ENCODE assay signal across 8 mouse cellular contexts in the genomic region with DNA sequence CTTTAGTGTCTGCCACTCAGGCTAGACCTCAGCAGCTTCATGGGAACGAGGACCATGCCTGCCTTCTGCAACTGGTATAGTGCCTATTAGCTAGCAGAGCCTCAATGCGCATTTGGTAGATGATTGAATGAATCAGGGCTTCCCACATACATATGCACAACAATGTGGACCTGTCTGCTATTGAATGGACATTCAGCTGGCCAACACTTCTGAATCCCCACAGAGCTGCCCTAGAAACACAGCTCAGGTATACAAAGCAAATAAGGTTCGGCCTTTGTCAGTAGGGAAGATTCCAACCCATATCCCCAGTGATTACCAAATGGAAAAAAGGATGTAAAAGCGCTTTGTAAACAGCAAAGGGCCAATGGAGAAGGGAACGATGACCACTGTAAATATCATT. TPM values are rescaled to one million over a fixed set of nuclear protein-coding genes. Genes with fewer than 3 reads are reported as not detected.
DNase-seq lines count a peak whose midpoint lies in the region; ATAC-seq and TF ChIP-seq lines count a peak whose summit lies in the region.

No protein-coding gene starts in this region.

- no peak for DNase-seq in heart, postnatal 0 days (ENCODE audit: low spot score)
- DNase-seq in heart, adult 18-20 months: no peak
- DNase-seq in MEL (ENCODE audit: low read depth, low spot score): peak; percentile 15
- no peak for DNase-seq in adrenal gland, postnatal 4 days (ENCODE audit: low spot score in 2 of 2)
- no peak for DNase-seq in adrenal gland, postnatal 10 days
- no peak for DNase-seq in left cerebral cortex, adult 11 months (ENCODE audit: low spot score)

- ATAC-seq in heart, postnatal 0 days (ENCODE audit: insufficient read depth, low read depth): no peak
- ATAC-seq in embryonic facial prominence, embryonic 15.5 days (ENCODE audit: insufficient number of reproducible peaks, low FRiP score, low TSS enrichment, low read depth): no peak
- ATAC-seq in liver, embryonic 12.5 days: no peak

- 0 out of 2 replicates have a peak, but pooled peaks cover 5% of the 10 kb centered on the region for H3K4me1 ChIP-seq in heart, postnatal 0 days (ENCODE audit: control insufficient read depth, insufficient read depth)
- H3K4me1 ChIP-seq in MEL (ENCODE audit: control insufficient read depth in 1 of 2, insufficient read depth in 2 of 2, low read length in 2 of 2): peaks cover 17 to 27% of the 10 kb centered on the region in 2 experiments; a peak in 3 of 4 replicates
- peaks cover 9% of the 10 kb centered on the region; the same call in 1 of the 2 replicates for H3K4me1 ChIP-seq in embryonic facial prominence, embryonic 15.5 days
- peaks cover 19% of the 10 kb centered on the region for H3K4me1 ChIP-seq in liver, embryonic 12.5 days

- H3K27ac ChIP-seq in heart, postnatal 0 days (ENCODE audit: low read depth): no peak overlapping the region
- H3K27ac ChIP-seq in MEL (ENCODE audit: control insufficient read depth, low read depth, low read length): no peak overlapping the region
- H3K27ac ChIP-seq in embryonic facial prominence, embryonic 15.5 days (replicated peaks): no peak overlapping the region
- H3K27ac ChIP-seq in liver, embryonic 12.5 days: no peak overlapping the region

- no peaks in the 10 kb centered on the region for H3K79me2 ChIP-seq in MEL (ENCODE audit: control insufficient read depth, insufficient read depth, low read length, poor library complexity)

- WGBS in heart, postnatal 0 days: 21% methylated on average over 5 of the region's 5 CpGs
- 13% methylated on average over 5 of the region's 5 CpGs for WGBS in embryonic facial prominence, embryonic 15.5 days
- WGBS in liver, embryonic 12.5 days (ENCODE audit: insufficient replicate concordance): 31% methylated on average over 5 of the region's 5 CpGs

- TF ChIP-seq CTCF in heart, postnatal 0 days (IDR thresholded peaks at IDR 0.05; ENCODE audit: low read depth): no peak
- no peak for TF ChIP-seq CTCF in MEL (IDR thresholded peaks at IDR 0.05 in 2 of 3, conservative IDR thresholded peaks at IDR 0.05 in 1 of 3; ENCODE audit: control insufficient read depth in 1 of 3, insufficient read depth in 1 of 3, low read depth in 2 of 3, low read length in 3 of 3, poor library complexity in 1 of 3, severe bottlenecking in 1 of 3)

- TF ChIP-seq POLR2A in MEL (IDR thresholded peaks at IDR 0.05; ENCODE audit: control insufficient read depth in 1 of 2, insufficient read depth in 1 of 2, low read depth in 1 of 2, low read length in 2 of 2, poor library complexity in 1 of 2): no peak

- peak overlapping the region; percentile 89 for H3K4me3 ChIP-seq in heart, postnatal 0 days (ENCODE audit: low read depth, low read length)
- H3K4me3 ChIP-seq in MEL (ENCODE audit: control insufficient read depth in 1 of 2, insufficient read depth in 1 of 2, low read depth in 2 of 2, low read length in 2 of 2): peak overlapping the region; percentile 72 to 90
- peak overlapping the region; percentile 74 for H3K4me3 ChIP-seq in embryonic facial prominence, embryonic 15.5 days (replicated peaks)
- peak overlapping the region; percentile 71 for H3K4me3 ChIP-seq in liver, embryonic 12.5 days

- no peaks in the 10 kb centered on the region for H3K9me3 ChIP-seq in heart, postnatal 0 days (replicated peaks; ENCODE audit: control insufficient read depth, low read length)
- H3K9me3 ChIP-seq in MEL (replicated peaks; ENCODE audit: insufficient read depth, low read length): no peaks in the 10 kb centered on the region
- no peaks in the 10 kb centered on the region for H3K9me3 ChIP-seq in embryonic facial prominence, embryonic 15.5 days (replicated peaks)
- no peaks in the 10 kb centered on the region for H3K9me3 ChIP-seq in liver, embryonic 12.5 days (replicated peaks)

- peak overlapping the region; percentile 61; the same call in 1 of the 2 replicates for H3K9ac ChIP-seq in heart, postnatal 0 days (replicated peaks; ENCODE audit: low read depth, low read length)
- H3K9ac ChIP-seq in MEL (ENCODE audit: control insufficient read depth, low read depth, low read length, poor library complexity, severe bottlenecking): peak overlapping the region; percentile 75
- H3K9ac ChIP-seq in embryonic facial prominence, embryonic 15.5 days: peak overlapping the region; percentile 51; the same call in 1 of the 2 replicates
- peak overlapping the region; percentile 74 for H3K9ac ChIP-seq in liver, embryonic 12.5 days

- no peaks in the 10 kb centered on the region for H3K27me3 ChIP-seq in heart, postnatal 0 days (ENCODE audit: control insufficient read depth, insufficient read depth, low read length)
- H3K27me3 ChIP-seq in MEL (ENCODE audit: control insufficient read depth in 1 of 2, insufficient read depth in 2 of 2, low read length in 2 of 2): no peaks in the 10 kb centered on the region
- no peaks in the 10 kb centered on the region for H3K27me3 ChIP-seq in embryonic facial prominence, embryonic 15.5 days
- H3K27me3 ChIP-seq in liver, embryonic 12.5 days (replicated peaks): peaks cover 16% of the 10 kb centered on the region

- H3K36me3 ChIP-seq in heart, postnatal 0 days (replicated peaks; ENCODE audit: control insufficient read depth, insufficient read depth, low read length): no peaks in the 10 kb centered on the region
- peaks cover 0 to 21% of the 10 kb centered on the region in 2 experiments; a peak in 2 of 4 replicates for H3K36me3 ChIP-seq in MEL (ENCODE audit: control insufficient read depth in 1 of 2, insufficient read depth in 2 of 2, low read length in 2 of 2)
- no peaks in the 10 kb centered on the region for H3K36me3 ChIP-seq in embryonic facial prominence, embryonic 15.5 days
- no peaks in the 10 kb centered on the region for H3K36me3 ChIP-seq in liver, embryonic 12.5 days

- peak overlapping the region; percentile 93 for H3K4me2 ChIP-seq in heart, postnatal 0 days (ENCODE audit: low read depth, low read length)
- peak overlapping the region; percentile 66 for H3K4me2 ChIP-seq in embryonic facial prominence, embryonic 15.5 days (replicated peaks)
- H3K4me2 ChIP-seq in liver, embryonic 12.5 days: peak overlapping the region; percentile 98

- TF ChIP-seq EP300 in heart, postnatal 0 days (IDR thresholded peaks at IDR 0.05; ENCODE audit: low read depth): no peak
- TF ChIP-seq EP300 in MEL (IDR thresholded peaks at IDR 0.05; ENCODE audit: low read depth in 1 of 2, low read length in 2 of 2): no peak

- TF ChIP-seq RAD21 in MEL (IDR thresholded peaks at IDR 0.05; ENCODE audit: low read depth, low read length): no peak

TF ChIP-seq in MEL, 35 proteins besides CTCF, POLR2A, EP300 and RAD21:
- TF ChIP-seq SIN3A (IDR thresholded peaks at IDR 0.05; ENCODE audit: low read length) (0 out of 2 replicates have a peak, but pooled peaks have one; percentile 3), ZKSCAN1 (IDR thresholded peaks at IDR 0.05; ENCODE audit: low read depth, low read length) (no peak)

RNA-seq across cellular contexts. Expression of a gene that starts 0.7 kb away (rescaled TPM):
- total RNA-seq in heart, postnatal 0 days (2014; rRNA removed; ENCODE audit: low replicate concordance): 2.2 and 2.5 TPM in 2 replicates
- polyA plus RNA-seq in heart, postnatal 0 days (2015; fragmentation: Nextera tagmentation; extraction: Ambion mirVana): 0.52 and 0.59 TPM in 2 replicates
- total RNA-seq in heart, adult 18-20 months (2021): 1 to 10 TPM; 3.0 to 3.5 TPM
- total RNA-seq in MEL (2012; rRNA removed): 3.3 and 4.3 TPM in 2 replicates
- 1 to 10 TPM in 1 of 2 experiments, not detected in 1; 6.4 TPM for polyA plus RNA-seq in MEL (2012; ENCODE audit: insufficient read depth in 1 of 2, insufficient read length in 2 of 2, low read depth in 1 of 2, low replicate concordance in 2 of 2, missing spikeins in 1 of 2)
- 5.1 and 5.4 TPM in 2 replicates for polyA plus RNA-seq in embryonic facial prominence, embryonic 15.5 days (2015; fragmentation: Nextera tagmentation; extraction: Ambion mirVana)
- 1.3 and 1.8 TPM in 2 replicates for polyA plus RNA-seq in liver, embryonic 12.5 days (2016; fragmentation: Nextera tagmentation; extraction: Ambion mirVana)
- total RNA-seq in adrenal gland, postnatal 4 days (2021): 1 to 10 TPM; 6.0 to 6.8 TPM
- total RNA-seq in adrenal gland, postnatal 10 days (2021): 1 to 10 TPM; 2.5 to 3.8 TPM
